24 mouse cellular contexts compared by ENCODE assay signal in genomic region chr2:160093078-160093477, GRCm38 (mm10).
DNase-seq lines count a peak whose midpoint lies in the region; ATAC-seq lines count a peak whose summit lies in the region.
"Had no signal": no experiment of that assay in that cellular context is flagged by ENCODE, and none has a peak within 500 bp of the region (broad histone marks: within the 10 kb centered on the region; RNA-seq: fewer than 3 reads in every experiment).

No protein-coding gene starts in this region.

- peak overlapping the region; percentile 35 for H3K4me2 ChIP-seq in heart, embryonic 11.5 days
- 0 out of 2 replicates have a peak overlapping the region, but pooled peaks have one; percentile 15 for H3K4me2 ChIP-seq in midbrain, embryonic 11.5 days
- H3K4me2 ChIP-seq in midbrain, embryonic 16.5 days (ENCODE audit: low read length) = no peak overlapping the region
- H3K4me2 ChIP-seq in midbrain, embryonic 15.5 days = peak overlapping the region; percentile 8; the same call in 1 of the 2 replicates
- H3K4me2 ChIP-seq: embryonic facial prominence, embryonic 15.5 days; forebrain, embryonic 15.5 days; heart, embryonic 13.5 days; kidney, embryonic 15.5 days; limb, embryonic 13.5 days; liver, embryonic 12.5 days; neural tube, embryonic 12.5 days had no signal

- H3K27ac ChIP-seq in heart, embryonic 11.5 days (ENCODE audit: low read depth, low read length) = no peak overlapping the region
- no peak overlapping the region for H3K27ac ChIP-seq in midbrain, embryonic 11.5 days (ENCODE audit: low read depth, low read length)
- H3K27ac ChIP-seq in midbrain, embryonic 16.5 days (ENCODE audit: low read length) = no peak overlapping the region
- H3K27ac ChIP-seq in midbrain, embryonic 15.5 days = no peak overlapping the region
- H3K27ac ChIP-seq: embryonic facial prominence, embryonic 15.5 days; forebrain, embryonic 15.5 days; heart, embryonic 13.5 days; kidney, embryonic 15.5 days; limb, embryonic 13.5 days; liver, embryonic 12.5 days; neural tube, embryonic 12.5 days had no signal

- DNase-seq in heart, postnatal 10 days = no peak
- peak; percentile 83 for DNase-seq in midbrain, embryonic 11.5 days (ENCODE audit: low spot score, missing footprints)
- DNase-seq in cerebellum, postnatal 25 days = no peak
- no peak for DNase-seq in right cerebral cortex, postnatal 36 days (ENCODE audit: low spot score in 2 of 2)
- DNase-seq: adrenal gland, postnatal 25 days; cerebellum, adult 9-10 months; heart, postnatal 4 days; kidney, postnatal 4 days; layer of hippocampus, adult 9-11 months; lung, adult 18-20 months; lung, postnatal 14 days; spleen, adult 18-20 months had no signal

- intact Hi-C loops in heart, postnatal 10 days (cut with DNase I) = no loop called here

- H3K4me3 ChIP-seq in heart, embryonic 11.5 days (ENCODE audit: low read depth, low read length) = no peak overlapping the region
- no peak overlapping the region for H3K4me3 ChIP-seq in midbrain, embryonic 11.5 days (ENCODE audit: low read depth, low read length)
- no peak overlapping the region for H3K4me3 ChIP-seq in midbrain, embryonic 16.5 days (ENCODE audit: low read depth, low read length)
- no peak overlapping the region for H3K4me3 ChIP-seq in midbrain, embryonic 15.5 days
- H3K4me3 ChIP-seq: embryonic facial prominence, embryonic 15.5 days; forebrain, embryonic 15.5 days; heart, embryonic 13.5 days; kidney, embryonic 15.5 days; limb, embryonic 13.5 days; liver, embryonic 12.5 days; neural tube, embryonic 12.5 days had no signal

- H3K9me3 ChIP-seq in heart, embryonic 11.5 days (replicated peaks; ENCODE audit: control insufficient read depth, low read length) = no peaks in the 10 kb centered on the region
- no peaks in the 10 kb centered on the region for H3K9me3 ChIP-seq in midbrain, embryonic 11.5 days (ENCODE audit: control insufficient read depth, low read length)
- no peaks in the 10 kb centered on the region for H3K9me3 ChIP-seq in midbrain, embryonic 16.5 days (replicated peaks; ENCODE audit: control insufficient read depth, low read length, poor library complexity, severe bottlenecking)
- no peaks in the 10 kb centered on the region; the same call in 1 of the 2 replicates for H3K9me3 ChIP-seq in midbrain, embryonic 15.5 days
- H3K9me3 ChIP-seq: embryonic facial prominence, embryonic 15.5 days; forebrain, embryonic 15.5 days; kidney, embryonic 15.5 days; limb, embryonic 13.5 days; liver, embryonic 12.5 days; neural tube, embryonic 12.5 days had no signal

- no peak for ATAC-seq in heart, embryonic 11.5 days (replicated peaks; ENCODE audit: insufficient number of reproducible peaks, low FRiP score, low TSS enrichment)
- peak; percentile 64; the same call in 1 of the 2 replicates for ATAC-seq in midbrain, embryonic 11.5 days (ENCODE audit: low FRiP score)
- no peak for ATAC-seq in midbrain, embryonic 16.5 days
- ATAC-seq in midbrain, embryonic 15.5 days (replicated peaks) = no peak
- ATAC-seq: CD4-positive, CD25-positive, alpha-beta regulatory T cell, adult 4 months; forebrain, embryonic 15.5 days; intestine, postnatal 0 days; liver, embryonic 12.5 days had no signal

- no peak overlapping the region for H3K9ac ChIP-seq in heart, embryonic 11.5 days (ENCODE audit: low read depth, low read length)
- H3K9ac ChIP-seq in midbrain, embryonic 11.5 days (ENCODE audit: low read length) = no peak overlapping the region
- H3K9ac ChIP-seq in midbrain, embryonic 16.5 days (ENCODE audit: low read depth, low read length) = no peak overlapping the region
- no peak overlapping the region for H3K9ac ChIP-seq in midbrain, embryonic 15.5 days
- H3K9ac ChIP-seq: embryonic facial prominence, embryonic 15.5 days; forebrain, embryonic 15.5 days; heart, embryonic 13.5 days; kidney, embryonic 15.5 days; limb, embryonic 13.5 days; liver, embryonic 12.5 days; neural tube, embryonic 12.5 days had no signal

- H3K4me1 ChIP-seq in heart, embryonic 11.5 days (ENCODE audit: control insufficient read depth, insufficient read depth, low read length) = no peaks in the 10 kb centered on the region
- peaks cover 3% of the 10 kb centered on the region for H3K4me1 ChIP-seq in midbrain, embryonic 11.5 days (ENCODE audit: control insufficient read depth, insufficient read depth, low read length)
- peaks cover 4% of the 10 kb centered on the region; the same call in 1 of the 2 replicates for H3K4me1 ChIP-seq in midbrain, embryonic 16.5 days (ENCODE audit: control insufficient read depth, insufficient read depth, low read length)
- H3K4me1 ChIP-seq in midbrain, embryonic 15.5 days = peaks cover 5% of the 10 kb centered on the region; the same call in 1 of the 2 replicates
- H3K4me1 ChIP-seq: embryonic facial prominence, embryonic 15.5 days; forebrain, embryonic 15.5 days; kidney, embryonic 15.5 days; limb, embryonic 13.5 days; liver, embryonic 12.5 days; neural tube, embryonic 12.5 days had no signal

- 20% methylated on average over 12 of the region's 12 CpGs for WGBS in heart, embryonic 11.5 days (ENCODE audit: insufficient replicate concordance)
- 20% methylated on average over 12 of the region's 12 CpGs for WGBS in midbrain, embryonic 11.5 days
- 9% methylated on average over 12 of the region's 12 CpGs for WGBS in midbrain, embryonic 16.5 days
- 13% methylated on average over 12 of the region's 12 CpGs for WGBS in midbrain, embryonic 15.5 days

- no peaks in the 10 kb centered on the region for H3K36me3 ChIP-seq in heart, embryonic 11.5 days (ENCODE audit: control insufficient read depth, insufficient read depth, low read length)
- H3K36me3 ChIP-seq in midbrain, embryonic 11.5 days (ENCODE audit: control insufficient read depth, insufficient read depth, low read length) = no peaks in the 10 kb centered on the region
- H3K36me3 ChIP-seq in midbrain, embryonic 16.5 days (ENCODE audit: control insufficient read depth, insufficient read depth, low read length) = no peaks in the 10 kb centered on the region
- no peaks in the 10 kb centered on the region for H3K36me3 ChIP-seq in midbrain, embryonic 15.5 days (replicated peaks)
- H3K36me3 ChIP-seq: embryonic facial prominence, embryonic 15.5 days; forebrain, embryonic 15.5 days; heart, embryonic 13.5 days; kidney, embryonic 15.5 days; limb, embryonic 13.5 days; liver, embryonic 12.5 days; neural tube, embryonic 12.5 days had no signal

- H3K27me3 ChIP-seq in heart, embryonic 11.5 days (ENCODE audit: control insufficient read depth, insufficient read depth, low read length) = no peaks in the 10 kb centered on the region
- H3K27me3 ChIP-seq in midbrain, embryonic 11.5 days (ENCODE audit: control insufficient read depth, insufficient read depth, low read length) = no peaks in the 10 kb centered on the region
- no peaks in the 10 kb centered on the region for H3K27me3 ChIP-seq in midbrain, embryonic 16.5 days (ENCODE audit: control insufficient read depth, insufficient read depth, low read depth, low read length)
- H3K27me3 ChIP-seq in midbrain, embryonic 15.5 days (replicated peaks) = no peaks in the 10 kb centered on the region
- H3K27me3 ChIP-seq: embryonic facial prominence, embryonic 15.5 days; forebrain, embryonic 15.5 days; heart, embryonic 13.5 days; liver, embryonic 12.5 days; neural tube, embryonic 12.5 days had no signal
